20 mouse cellular contexts compared by ENCODE assay signal in genomic region chr4:119845596-119846161, GRCm38 (mm10).
DNase-seq lines count a peak whose midpoint lies in the region; TF ChIP-seq lines count a peak whose summit lies in the region.
"Had no signal": no experiment of that assay in that cellular context is flagged by ENCODE, and none has a peak within 500 bp of the region (broad histone marks: within the 10 kb centered on the region; RNA-seq: fewer than 3 reads in every experiment).

No protein-coding gene starts in this region.

- H3K79me2 ChIP-seq in CH12.LX (replicated peaks; ENCODE audit: control insufficient read depth, extremely low read depth, insufficient read depth, poor library complexity, severe bottlenecking) = no peaks in the 10 kb centered on the region

- in situ Hi-C loops in CH12.LX (cut with MboI; ENCODE audit: low pct_ligation_motif_present, low pct_unique_long_range_greater_than_20kb, low sequenced_read_pairs) = no loop called here

- H3K4me3 ChIP-seq in CH12.LX (replicated peaks in 1 of 3; ENCODE audit: low read depth in 2 of 3, low read length in 2 of 3, poor library complexity in 1 of 3) = no peak overlapping the region
- H3K4me3 ChIP-seq: embryonic facial prominence, embryonic 10.5 days; forebrain, embryonic 10.5 days; forebrain, embryonic 15.5 days; heart, embryonic 10.5 days; heart, embryonic 15.5 days; hindbrain, embryonic 10.5 days had no signal

- H3K4me1 ChIP-seq in CH12.LX (ENCODE audit: control insufficient read depth in 1 of 2, insufficient read depth in 2 of 2) = peaks cover 29 to 84% of the 10 kb centered on the region in 2 experiments
- H3K4me1 ChIP-seq: embryonic facial prominence, embryonic 10.5 days; forebrain, embryonic 15.5 days; heart, embryonic 15.5 days had no signal

- dilution Hi-C loops in CH12.LX (cut with MboI; ENCODE audit: extremely low pct_ligation_motif_present, extremely low pct_unique_long_range_greater_than_20kb, low sequenced_read_pairs) = no loop called here

- DNase-seq in 3T3-L1 (ENCODE audit: low read depth, low spot score) (peak; percentile 17), CH12.LX (ENCODE audit: extremely low read depth) (peak; percentile 58)
- peak; percentile 4 for DNase-seq in induced T-regulatory cell, adult 2 months (ENCODE audit: low read depth)
- peak; percentile 29 for DNase-seq in retina, embryonic 14.5 days (ENCODE audit: low spot score)
- DNase-seq in adrenal gland, adult (ENCODE audit: inconsistent age in 2 of 2, low spot score in 1 of 2) = no peak
- no peak for DNase-seq in urinary bladder, adult 18-20 months (ENCODE audit: low spot score in 2 of 2)
- no peak for DNase-seq in kidney, postnatal 10 days
- DNase-seq: adrenal gland, adult 2 months; adrenal gland, postnatal 25 days; B cell, adult 2 months; cerebellum, adult 2 months; gastrocnemius, postnatal 36 days; heart, adult 18-20 months had no signal

- H3K9me3 ChIP-seq in CH12.LX (replicated peaks; ENCODE audit: low read length) = no peaks in the 10 kb centered on the region
- H3K9me3 ChIP-seq: embryonic facial prominence, embryonic 10.5 days; forebrain, embryonic 10.5 days; forebrain, embryonic 15.5 days; heart, embryonic 10.5 days; heart, embryonic 15.5 days; hindbrain, embryonic 10.5 days had no signal

- TF ChIP-seq POLR2A in CH12.LX (IDR thresholded peaks at IDR 0.05; ENCODE audit: low read depth, low read length) = no peak

- no peaks in the 10 kb centered on the region for H3K27me3 ChIP-seq in CH12.LX (replicated peaks)
- H3K27me3 ChIP-seq: forebrain, embryonic 15.5 days; heart, embryonic 15.5 days had no signal

- no peaks in the 10 kb centered on the region for H3K36me3 ChIP-seq in CH12.LX (replicated peaks in 1 of 2; ENCODE audit: control insufficient read depth in 1 of 2, insufficient read depth in 1 of 2, low read length in 1 of 2)
- H3K36me3 ChIP-seq: embryonic facial prominence, embryonic 10.5 days; forebrain, embryonic 10.5 days; forebrain, embryonic 15.5 days; heart, embryonic 10.5 days; heart, embryonic 15.5 days; hindbrain, embryonic 10.5 days had no signal

- no peak overlapping the region for H3K9ac ChIP-seq in CH12.LX (ENCODE audit: insufficient read depth, low read depth)
- H3K9ac ChIP-seq: forebrain, embryonic 15.5 days; heart, embryonic 15.5 days; hindbrain, embryonic 14.5 days had no signal

- H3K4me2 ChIP-seq in CH12.LX (ENCODE audit: insufficient read depth, low read depth, poor library complexity, severe bottlenecking) = no peak overlapping the region
- H3K4me2 ChIP-seq: forebrain, embryonic 15.5 days; heart, embryonic 15.5 days; hindbrain, embryonic 14.5 days had no signal

- no peak; the same call in 1 of the 2 replicates for TF ChIP-seq RAD21 in CH12.LX (IDR thresholded peaks at IDR 0.05; ENCODE audit: low read depth, low read length)

- peak; percentile 61 for TF ChIP-seq EP300 in CH12.LX (IDR thresholded peaks at IDR 0.05; ENCODE audit: low read length)

- no peak for TF ChIP-seq CTCF in CH12.LX (conservative IDR thresholded peaks at IDR 0.05 in 1 of 2, IDR thresholded peaks at IDR 0.05 in 1 of 2; ENCODE audit: low read depth in 2 of 2, low read length in 2 of 2)

- H3K27ac ChIP-seq in CH12.LX (ENCODE audit: insufficient read depth, low read depth) = no peak overlapping the region
- H3K27ac ChIP-seq: embryonic facial prominence, embryonic 10.5 days; forebrain, embryonic 10.5 days; forebrain, embryonic 15.5 days; heart, embryonic 10.5 days; heart, embryonic 15.5 days; hindbrain, embryonic 10.5 days; hindbrain, embryonic 14.5 days had no signal

TF ChIP-seq in CH12.LX, 34 proteins besides CTCF, POLR2A, EP300 and RAD21:
- TF ChIP-seq ELF1 (IDR thresholded peaks at IDR 0.05; ENCODE audit: low read depth, low read length) (peak; percentile 58), ETS1 (conservative IDR thresholded peaks at IDR 0.05; ENCODE audit: low read depth, low read length) (peak; percentile 50), KAT2A (IDR thresholded peaks at IDR 0.05; ENCODE audit: insufficient replicate concordance, low read length) (no peak), IRF4 (IDR thresholded peaks at IDR 0.05; ENCODE audit: low read depth, low read length) (0 out of 2 replicates have a peak, but pooled peaks have one; percentile 13), CHD2 (IDR thresholded peaks at IDR 0.05; ENCODE audit: low read length) (0 out of 2 replicates have a peak, but pooled peaks have one; percentile 22)

Comparison
In these comparisons a context has a peak if more than half of its experiments do, and no peak if none do; other contexts are left out.
1. DNase-seq: peak in 3T3-L1 (single experiment), CH12.LX (single experiment), induced T-regulatory cell, adult 2 months (single experiment) and retina, embryonic 14.5 days (single experiment); none in adrenal gland, adult (0 of 2), urinary bladder, adult 18-20 months (0 of 2) and kidney, postnatal 10 days (single experiment).